Mouse (Mus musculus) limb, embryonic 11.5 days (tissue): ENCODE measurements at regions not wholly inside any gene's neighbourhood (a gene's known extent, or its start where the extent isn't known, plus 50 kb on each side); places are given as distances from the start of the nearest gene placed in this dataset.
"Not testable (repeated sequence)": the region's sequence is repeated elsewhere in the genome, so short reads cannot be mapped to it uniquely, and the experiment has no call there.

Experiments used
- ATAC-seq: fragments of 200-750 bp; cut with Nextera tagmentation; 2 replicates; pipeline ENCODE4 v1.8.0; 2017; ENCODE audit warnings: low read depth; ENCODE audit not compliant: insufficient number of reproducible peaks, low FRiP score, low TSS enrichment
- DNase-seq: peaks from one replicate; pipeline ENCODE4 v3.0.0-alpha.2; 2015; ENCODE audit warnings: low spot score
- H3K27ac ChIP-seq: fragments of 300-500 bp; sonication (generic); replicated peaks from 2 replicates; pipeline ENCODE4 v1.5.1; 2014; ENCODE audit warnings: low read depth, mild to moderate bottlenecking, low read length
- H3K27me3 ChIP-seq: fragments of 300-500 bp; sonication (generic); 2 replicates; pipeline ENCODE4 v1.6.1; 2014; ENCODE audit warnings: mild to moderate bottlenecking, low read length, mixed read lengths; ENCODE audit not compliant: control insufficient read depth, insufficient read depth
- H3K36me3 ChIP-seq: fragments of 300-500 bp; sonication (generic); 2 replicates; pipeline ENCODE4 v1.6.1; 2014; ENCODE audit warnings: mild to moderate bottlenecking, low read length, moderate library complexity, mixed read lengths; ENCODE audit not compliant: control insufficient read depth, insufficient read depth
- H3K4me1 ChIP-seq: fragments of 300-500 bp; sonication (generic); 2 replicates; pipeline ENCODE4 v1.6.1; 2014; ENCODE audit warnings: low read length, mixed read lengths; ENCODE audit not compliant: control insufficient read depth, insufficient read depth
- H3K4me2 ChIP-seq: fragments of 300-500 bp; sonication (generic); 2 replicates; pipeline ENCODE4 v1.6.1; 2014; ENCODE audit warnings: low read depth, mild to moderate bottlenecking, moderate library complexity; ENCODE audit not compliant: severe bottlenecking
- H3K4me3 ChIP-seq: fragments of 300-500 bp; sonication (generic); 2 replicates; pipeline ENCODE4 v1.5.1; 2014; ENCODE audit warnings: low read depth, low read length
- H3K9ac ChIP-seq: fragments of 300-500 bp; sonication (generic); 2 replicates; pipeline ENCODE4 v1.6.1; 2014; ENCODE audit warnings: mild to moderate bottlenecking, low read length
- H3K9me3 ChIP-seq: fragments of 300-500 bp; sonication (generic); 2 replicates; pipeline ENCODE4 v1.6.1; 2016; ENCODE audit warnings: low read length; ENCODE audit not compliant: control insufficient read depth
- WGBS: fragments of 180-500 bp; shearing (Covaris S2); extraction: QIAGEN DNeasy Blood & Tissue Kit; methylation state at CpG from one replicate; pipeline ENCODE4 v1.1.7; 2014; 5-methylcytosine and 5-hydroxymethylcytosine counted together

GRCm38 (mm10) chr13:97469999-97470398 lies 229.1 kb downstream of the Enc1 start:
- H3K9ac ChIP-seq, result no peak overlapping the region
- no peaks in the 10 kb centered on the region for H3K27me3 ChIP-seq
- H3K4me2 ChIP-seq, result no peak overlapping the region
- H3K36me3 ChIP-seq, result no peaks in the 10 kb centered on the region
- WGBS, result 62% methylated on average over 10 of the region's 10 CpGs
- DNase-seq (no peak), ATAC-seq (no peak)
- H3K4me1 ChIP-seq, result no peaks in the 10 kb centered on the region
- H3K9me3 ChIP-seq, result no peaks in the 10 kb centered on the region
- H3K4me3 ChIP-seq, result no peak overlapping the region
- H3K27ac ChIP-seq, result no peak overlapping the region

- Histone ChIP-seq H3K4me2 (no peak overlapping the region), H3K4me1 (no peaks in the 10 kb centered on the region), H3K27ac (no peak overlapping the region), H3K9me3 (no peaks in the 10 kb centered on the region), H3K36me3 (no peaks in the 10 kb centered on the region), H3K9ac (no peak overlapping the region), H3K27me3 (no peaks in the 10 kb centered on the region), H3K4me3 (no peak overlapping the region)
- WGBS, result 85% methylated on average over 10 of the region's 10 CpGs
- no peak for ATAC-seq
- DNase-seq, result no peak
Measured at GRCm38 (mm10) chr13:97468874-97469593, 228.1 kb downstream of the Enc1 start.

- H3K27ac ChIP-seq, DNase-seq, H3K9me3 ChIP-seq, H3K9ac ChIP-seq, H3K4me2 ChIP-seq, H3K4me3 ChIP-seq, H3K36me3 ChIP-seq, H3K27me3 ChIP-seq, ATAC-seq, H3K4me1 ChIP-seq: not testable (repeated sequence)
- WGBS, result 96% methylated on average over 1 of the region's 1 CpGs
Measured at GRCm38 (mm10) chr13:97466585-97466984, 225.7 kb downstream of the Enc1 start.

GRCm38 (mm10) chr13:97463798-97464197 lies 222.9 kb downstream of the Enc1 start:
- Histone ChIP-seq H3K4me3 (no peak overlapping the region), H3K36me3 (no peaks in the 10 kb centered on the region), H3K4me2 (no peak overlapping the region), H3K27me3 (no peaks in the 10 kb centered on the region), H3K9me3 (no peaks in the 10 kb centered on the region), H3K9ac (no peak overlapping the region), H3K27ac (no peak overlapping the region), H3K4me1 (no peaks in the 10 kb centered on the region)
- DNase-seq, result no peak
- 90% methylated on average over 7 of the region's 8 CpGs for WGBS
- ATAC-seq, result no peak

- DNase-seq (no peak), ATAC-seq (no peak)
- H3K4me3 ChIP-seq, result no peak overlapping the region
- no peaks in the 10 kb centered on the region for H3K27me3 ChIP-seq
- H3K9me3 ChIP-seq, result no peaks in the 10 kb centered on the region
- no peak overlapping the region for H3K4me2 ChIP-seq
- no peak overlapping the region for H3K9ac ChIP-seq
- H3K36me3 ChIP-seq, result no peaks in the 10 kb centered on the region
- H3K4me1 ChIP-seq, result no peaks in the 10 kb centered on the region
- 90% methylated on average over 2 of the region's 2 CpGs for WGBS
- H3K27ac ChIP-seq, result no peak overlapping the region
Measured at GRCm38 (mm10) chr13:97462884-97463235, 222.0 kb downstream of the Enc1 start.

- no peak overlapping the region for H3K4me2 ChIP-seq
- H3K9me3 ChIP-seq, result no peaks in the 10 kb centered on the region
- H3K27me3 ChIP-seq, result no peaks in the 10 kb centered on the region
- no peak overlapping the region for H3K9ac ChIP-seq
- no peak overlapping the region for H3K4me3 ChIP-seq
- 88% methylated on average over 13 of the region's 13 CpGs for WGBS
- H3K27ac ChIP-seq, result no peak overlapping the region
- H3K4me1 ChIP-seq, result no peaks in the 10 kb centered on the region
- no peaks in the 10 kb centered on the region for H3K36me3 ChIP-seq
- no peak for ATAC-seq
- DNase-seq, result no peak
Measured at GRCm38 (mm10) chr13:97462110-97462883, 221.4 kb downstream of the Enc1 start.

GRCm38 (mm10) chr13:97461207-97461606 lies 220.3 kb downstream of the Enc1 start:
- H3K9ac ChIP-seq, result no peak overlapping the region
- 97% methylated on average over 4 of the region's 4 CpGs for whole genome bisulfite sequencing
- no peak overlapping the region for H3K4me2 ChIP-seq
- no peaks in the 10 kb centered on the region for H3K27me3 ChIP-seq
- H3K27ac ChIP-seq, result no peak overlapping the region
- H3K9me3 ChIP-seq, result no peaks in the 10 kb centered on the region
- H3K36me3 ChIP-seq, result no peaks in the 10 kb centered on the region
- DNase-seq, result no peak
- ATAC-seq, result no peak
- H3K4me3 ChIP-seq, result no peak overlapping the region
- H3K4me1 ChIP-seq, result no peaks in the 10 kb centered on the region

GRCm38 (mm10) chr13:97459106-97459505 lies 218.2 kb downstream of the Enc1 start:
- Histone ChIP-seq H3K36me3 (no peaks in the 10 kb centered on the region), H3K4me1 (no peaks in the 10 kb centered on the region), H3K9me3 (no peaks in the 10 kb centered on the region), H3K27ac (no peak overlapping the region), H3K4me2 (no peak overlapping the region), H3K4me3 (no peak overlapping the region), H3K27me3 (no peaks in the 10 kb centered on the region), H3K9ac (no peak overlapping the region)
- no peak for DNase-seq
- no peak for ATAC-seq
- 93% methylated on average over 7 of the region's 7 CpGs for WGBS
